Mouse (Mus musculus) liver, embryonic 13.5 days (tissue): ENCODE data around the gene Chst14. TPM values are rescaled to one million over a fixed set of nuclear protein-coding genes. Genes with fewer than 3 reads are reported as not detected.

ENCODE experiments used
- ATAC-seq: fragments of 200-750 bp; cut with Nextera tagmentation; 2 replicates; pipeline ENCODE4 v1.8.0; 2017; ENCODE audit warnings: low read depth, mild to moderate bottlenecking, moderate number of reproducible peaks, moderate library complexity
- DNase-seq: peaks from one replicate; pipeline ENCODE4 v3.0.0; 2022
- H3K27ac ChIP-seq: fragments of 300-500 bp; sonication (generic); 2 replicates; pipeline ENCODE4 v1.5.1; 2015; ENCODE audit warnings: moderate library complexity, mild to moderate bottlenecking, inconsistent platforms
- H3K27me3 ChIP-seq: fragments of 300-500 bp; sonication (generic); 2 replicates; pipeline ENCODE4 v1.6.1; 2015; ENCODE audit warnings: mild to moderate bottlenecking, inconsistent platforms
- H3K36me3 ChIP-seq: fragments of 300-500 bp; sonication (generic); 2 replicates; pipeline ENCODE4 v1.6.1; 2015; ENCODE audit warnings: mild to moderate bottlenecking, inconsistent platforms
- H3K4me1 ChIP-seq: fragments of 300-500 bp; sonication (generic); replicated peaks from 2 replicates; pipeline ENCODE4 v1.6.1; 2015; ENCODE audit warnings: inconsistent platforms
- H3K4me2 ChIP-seq: fragments of 300-500 bp; sonication (generic); 2 replicates; pipeline ENCODE4 v1.6.1; 2015; ENCODE audit warnings: inconsistent platforms, mild to moderate bottlenecking, moderate library complexity
- H3K4me3 ChIP-seq: fragments of 300-500 bp; sonication (generic); replicated peaks from 2 replicates; pipeline ENCODE4 v1.5.1; 2015; ENCODE audit warnings: mild to moderate bottlenecking, inconsistent platforms
- H3K9ac ChIP-seq: fragments of 300-500 bp; sonication (generic); 2 replicates; pipeline ENCODE4 v1.6.1; 2015; ENCODE audit warnings: mild to moderate bottlenecking, inconsistent platforms
- H3K9me3 ChIP-seq: fragments of 300-500 bp; sonication (generic); replicated peaks from 2 replicates; pipeline ENCODE4 v1.6.1; 2016; ENCODE audit warnings: inconsistent platforms
- WGBS: fragments of 180-500 bp; shearing (Covaris S2); methylation state at CpG from one replicate; pipeline ENCODE4 v1.1.7; 2015; ENCODE audit not compliant: insufficient replicate concordance; 5-methylcytosine and 5-hydroxymethylcytosine counted together
- polyA plus RNA-seq: library from polyadenylated mRNA; unstranded; fragments of >200 nt; fragmentation: Nextera tagmentation; extraction: Ambion mirVana; gene quantifications from 2 replicates; pipeline ENCODE4 v1.2.1, GENCODE M21; 2015

Gene Chst14
- polyA plus RNA-seq, 1 experiment from 2014 or later: 5.2 TPM

DNA sequence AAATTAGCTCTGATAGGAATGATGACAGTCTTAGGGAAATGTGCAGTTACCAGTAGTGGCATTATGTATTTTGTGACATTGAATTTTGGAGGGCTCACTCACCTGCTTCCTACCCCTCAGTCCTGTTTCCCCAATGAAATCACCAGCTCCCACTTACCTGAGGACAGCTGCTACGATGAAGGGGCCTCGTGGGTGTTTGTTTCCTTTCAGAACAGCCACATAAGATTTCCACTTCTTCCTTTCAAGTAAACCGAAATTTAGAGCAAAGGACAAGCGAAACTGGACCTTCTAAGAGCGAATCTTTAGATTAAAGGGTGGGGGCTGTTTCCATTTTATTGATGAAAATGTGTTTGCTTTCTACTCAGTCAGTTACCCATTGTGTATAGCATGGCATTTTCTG lies 45.8 kb downstream of the Chst14 start:
- Histone ChIP-seq H3K4me1 (peaks cover 49% of the 10 kb centered on the region), H3K27ac (no peak overlapping the region), H3K9me3 (no peaks in the 10 kb centered on the region), H3K36me3 (no peaks in the 10 kb centered on the region), H3K9ac (no peak overlapping the region), H3K4me2 (peak overlapping the region; percentile 69), H3K4me3 (no peak overlapping the region), H3K27me3 (peaks cover 38% of the 10 kb centered on the region)
- no peak for ATAC-seq
- DNase-seq: no peak
- WGBS: 65% methylated on average over 5 of the region's 5 CpGs

DNA sequence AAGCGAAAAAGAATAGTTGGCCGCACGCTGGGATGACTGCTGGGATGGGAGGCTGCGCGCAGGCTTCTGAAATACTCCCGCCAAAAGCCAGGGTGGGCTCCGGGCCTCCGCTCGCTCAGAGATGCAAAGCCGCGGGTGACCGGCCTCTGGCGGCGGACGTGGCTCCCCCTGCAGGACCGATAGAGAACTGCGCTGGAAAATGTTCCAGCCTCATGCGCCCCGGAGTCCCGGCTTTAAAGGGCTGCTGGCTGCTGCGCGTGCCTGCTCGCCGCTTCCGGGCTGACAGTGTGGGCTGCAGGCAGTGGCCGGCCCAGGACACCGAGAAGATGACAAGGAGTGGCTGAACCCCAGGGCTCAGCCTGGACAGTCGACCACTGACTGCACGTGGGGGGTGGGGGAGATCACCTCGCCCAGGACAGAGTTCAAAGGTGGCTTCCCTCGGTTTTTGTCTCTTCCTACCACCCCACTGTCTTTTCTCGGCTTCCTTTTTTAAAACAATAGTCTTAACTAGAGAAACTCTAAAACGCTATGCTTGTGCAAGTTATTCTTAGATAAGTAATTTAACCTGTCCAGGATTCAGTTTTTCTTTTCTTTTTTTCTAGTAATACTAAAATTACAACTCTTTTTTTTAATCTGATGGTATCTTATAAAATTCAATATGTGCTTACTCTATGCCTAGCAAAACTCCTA lies 46.5 kb downstream of the Chst14 start:
- H3K4me3 ChIP-seq: peak overlapping the region; percentile 47
- H3K4me1 ChIP-seq: peaks cover 51% of the 10 kb centered on the region
- ATAC-seq: peak; percentile 73
- H3K36me3 ChIP-seq: no peaks in the 10 kb centered on the region
- H3K4me2 ChIP-seq: peak overlapping the region; percentile 69
- peaks cover 46% of the 10 kb centered on the region for H3K27me3 ChIP-seq
- H3K9me3 ChIP-seq: no peaks in the 10 kb centered on the region
- peak overlapping the region; percentile 67 for H3K9ac ChIP-seq
- peak; percentile 81 for DNase-seq
- WGBS: 1% methylated on average over 33 of the region's 33 CpGs
- no peak overlapping the region for H3K27ac ChIP-seq

DNA sequence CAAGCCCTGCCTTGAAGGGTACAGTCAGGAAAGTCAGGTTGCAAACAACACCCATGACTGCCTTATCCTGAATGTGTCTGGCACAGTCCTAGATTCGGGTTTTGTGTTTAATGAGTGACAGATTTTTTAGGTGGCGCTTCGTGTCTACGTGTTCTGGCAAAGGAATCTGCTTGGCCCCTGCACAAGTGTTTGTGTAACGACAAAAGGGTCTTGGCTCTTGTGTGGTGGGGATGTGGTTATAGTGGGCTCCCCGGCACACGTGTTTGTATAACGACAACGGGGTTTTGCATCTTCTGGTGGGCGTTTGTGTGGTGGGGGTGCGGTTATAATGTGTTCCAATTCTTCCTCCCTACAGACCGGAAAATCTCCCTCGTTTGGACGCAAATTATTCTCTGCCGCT lies 49.6 kb downstream of the Chst14 start:
- ATAC-seq: no peak
- DNase-seq: no peak

DNA sequence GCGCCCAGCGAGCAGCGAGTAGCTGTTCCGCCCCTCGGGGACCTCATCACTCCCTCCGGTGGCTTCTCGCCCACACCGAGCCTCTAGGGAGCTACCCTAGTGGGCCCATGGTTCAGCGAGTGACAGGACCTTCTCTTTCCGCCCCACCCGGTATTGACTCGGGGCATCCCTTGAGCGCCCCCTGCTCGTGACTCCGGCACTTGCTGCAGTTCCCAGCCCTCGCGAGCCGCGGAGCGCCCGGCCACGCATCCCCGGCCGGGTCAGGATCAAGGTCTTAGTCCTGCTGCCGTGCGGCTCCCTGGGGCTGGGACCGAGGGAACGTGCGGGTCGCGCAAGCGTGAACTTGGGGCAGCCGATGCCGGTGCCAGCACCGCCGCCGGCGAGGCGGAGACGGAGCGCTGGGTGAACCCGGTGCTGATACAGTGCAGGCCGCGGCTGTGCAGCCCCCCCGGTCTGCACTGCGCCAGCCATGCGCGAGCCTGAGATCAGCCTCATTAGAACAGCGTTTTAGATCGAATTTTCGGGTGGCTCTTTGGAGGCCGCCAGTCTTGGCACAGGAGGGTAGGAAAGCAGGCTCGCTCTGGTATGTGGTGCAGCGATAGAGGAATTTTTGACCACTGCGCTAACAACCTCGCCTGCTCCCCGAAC lies 50.1 kb downstream of the Chst14 start:
- Histone ChIP-seq H3K4me1 (peaks cover 31% of the 10 kb centered on the region), H3K27ac (no peak overlapping the region), H3K9ac (peak overlapping the region; percentile 72), H3K27me3 (peaks cover 72% of the 10 kb centered on the region), H3K4me2 (peak overlapping the region; percentile 89), H3K9me3 (no peaks in the 10 kb centered on the region), H3K4me3 (peak overlapping the region; percentile 65), H3K36me3 (no peaks in the 10 kb centered on the region)
- DNase-seq (peak; percentile 82), ATAC-seq (peak; percentile 80)
- WGBS: 2% methylated on average over 57 of the region's 57 CpGs

More for the DNA sequence above, 49.6 kb downstream of the Chst14 start:
- H3K36me3 ChIP-seq: no peaks in the 10 kb centered on the region
- H3K4me2 ChIP-seq: peak overlapping the region; percentile 89
- no peak overlapping the region for H3K27ac ChIP-seq
- no peaks in the 10 kb centered on the region for H3K9me3 ChIP-seq
- H3K4me3 ChIP-seq: peak overlapping the region; percentile 65
- H3K4me1 ChIP-seq: peaks cover 31% of the 10 kb centered on the region
- peaks cover 71% of the 10 kb centered on the region for H3K27me3 ChIP-seq
- peak overlapping the region; percentile 72 for H3K9ac ChIP-seq
- WGBS: 6% methylated on average over 15 of the region's 15 CpGs

DNA sequence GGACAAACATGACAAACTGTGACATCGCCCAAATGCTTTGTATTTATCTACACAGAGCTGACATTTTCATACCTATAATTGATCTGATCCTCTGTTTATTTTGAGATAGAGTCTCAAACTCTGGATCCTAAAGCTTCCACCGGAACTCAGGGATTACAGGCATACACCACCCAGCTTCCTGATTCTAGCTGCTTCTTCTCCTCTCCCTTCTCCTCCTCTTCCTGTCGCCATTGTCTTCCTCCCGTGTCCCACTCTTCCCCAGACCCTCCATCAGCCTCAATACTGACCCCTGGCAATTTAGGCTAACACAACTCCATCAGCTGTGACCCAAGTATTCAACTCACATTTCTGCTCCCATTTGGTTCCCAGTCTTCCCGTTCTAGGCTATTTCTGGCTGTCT lies 50.6 kb downstream of the Chst14 start:
- no peak for ATAC-seq
- peak overlapping the region; percentile 65 for H3K4me3 ChIP-seq
- WGBS: 16% methylated on average over 5 of the region's 5 CpGs
- H3K9ac ChIP-seq: peak overlapping the region; percentile 72
- peaks cover 72% of the 10 kb centered on the region for H3K27me3 ChIP-seq
- no peaks in the 10 kb centered on the region for H3K9me3 ChIP-seq
- H3K4me2 ChIP-seq: peak overlapping the region; percentile 89
- no peak overlapping the region for H3K27ac ChIP-seq
- peaks cover 31% of the 10 kb centered on the region for H3K4me1 ChIP-seq
- H3K36me3 ChIP-seq: no peaks in the 10 kb centered on the region
- DNase-seq: no peak

DNA sequence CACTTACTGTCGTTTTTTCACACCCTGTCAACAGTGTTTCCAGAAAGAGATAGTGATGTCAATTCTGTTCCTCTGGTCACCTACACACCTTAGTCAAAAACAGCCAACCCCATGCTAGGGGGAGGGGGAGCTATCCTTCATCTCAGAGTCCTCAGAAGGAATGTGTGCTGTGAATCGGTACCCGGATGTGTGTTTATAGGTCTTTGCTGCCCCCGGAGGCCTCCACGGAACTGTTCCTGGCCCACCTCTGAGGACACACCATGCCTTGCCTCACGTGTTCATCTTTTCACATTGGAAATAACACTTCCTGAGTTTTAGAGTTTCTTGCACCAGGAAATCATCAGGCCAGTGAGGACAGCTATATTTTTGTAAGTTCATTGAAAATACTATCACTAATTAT lies 51.8 kb downstream of the Chst14 start:
- WGBS: 27% methylated on average over 6 of the region's 6 CpGs
- DNase-seq: no peak
- peaks cover 22% of the 10 kb centered on the region for H3K4me1 ChIP-seq
- no peak overlapping the region for H3K27ac ChIP-seq
- H3K27me3 ChIP-seq: peaks cover 72% of the 10 kb centered on the region
- H3K4me2 ChIP-seq: no peak overlapping the region
- no peaks in the 10 kb centered on the region for H3K9me3 ChIP-seq
- no peak overlapping the region for H3K9ac ChIP-seq
- H3K36me3 ChIP-seq: no peaks in the 10 kb centered on the region
- ATAC-seq: no peak
- H3K4me3 ChIP-seq: no peak overlapping the region

Other genes starting within 250 kb of the Chst14 start
- not detected in 2 replicates for gene Ankrd63, start 222.5 kb upstream of the Chst14 start, polyA plus RNA-seq
- 1.6 and 1.7 TPM in 2 replicates for gene Plcb2, start 198.1 kb upstream of the Chst14 start, polyA plus RNA-seq
- 18.4 and 19.1 TPM in 2 replicates for gene Inafm2, start 180.7 kb upstream of the Chst14 start, polyA plus RNA-seq
- gene Ccdc9b, start 163.8 kb upstream of the Chst14 start, polyA plus RNA-seq: 0.20 and 0.23 TPM in 2 replicates
- gene Phgr1, start 153.7 kb upstream of the Chst14 start, polyA plus RNA-seq: not detected in 2 replicates
- gene Disp2, start 146.8 kb upstream of the Chst14 start, polyA plus RNA-seq: 0.24 and 0.31 TPM in 2 replicates
- 91.9 and 101 TPM in 2 replicates for gene Knstrn, start 112.5 kb upstream of the Chst14 start, polyA plus RNA-seq
- 26.4 and 29.6 TPM in 2 replicates for gene Ivd, start 64.5 kb upstream of the Chst14 start, polyA plus RNA-seq
- gene Bahd1, start 26.1 kb upstream of the Chst14 start, polyA plus RNA-seq: 2.3 and 2.5 TPM in 2 replicates
- gene Ccdc32, start 102.9 kb downstream of the Chst14 start, polyA plus RNA-seq: 16.0 and 19.3 TPM in 2 replicates
- gene Rpusd2, start 108.3 kb downstream of the Chst14 start, polyA plus RNA-seq: 4.5 and 4.8 TPM in 2 replicates
- gene Knl1, start 120.6 kb downstream of the Chst14 start, polyA plus RNA-seq: 70.0 and 87.7 TPM in 2 replicates
- 38.4 and 45.1 TPM in 2 replicates for gene Rad51, start 186.3 kb downstream of the Chst14 start, polyA plus RNA-seq
- 55.3 and 61.6 TPM in 2 replicates for gene Rmdn3, start 230.5 kb downstream of the Chst14 start, polyA plus RNA-seq
- gene Gchfr, start 241.3 kb downstream of the Chst14 start, polyA plus RNA-seq: 39.4 and 47.1 TPM in 2 replicates
- gene Gm14137, start 248.0 kb downstream of the Chst14 start, polyA plus RNA-seq: 0.12 and 0.14 TPM in 2 replicates